Mouse (Mus musculus) heart, embryonic 10.5 days (tissue): ENCODE measurements around the gene Syne1. TPM values are rescaled to one million over a fixed set of nuclear protein-coding genes. Genes with fewer than 3 reads are reported as not detected.

Source experiments
- DNase-seq: peaks from one replicate; pipeline ENCODE4 v3.0.0-alpha.2; 2017; ENCODE audit warnings: low spot score
- H3K27ac ChIP-seq: fragments of 300-500 bp; sonication (generic); 2 replicates; pipeline ENCODE4 v1.5.1; 2016; ENCODE audit warnings: mild to moderate bottlenecking
- H3K27me3 ChIP-seq: fragments of 300-500 bp; sonication (generic); 2 replicates; pipeline ENCODE4 v1.6.1; 2016; ENCODE audit warnings: mild to moderate bottlenecking; ENCODE audit not compliant: poor library complexity, insufficient read depth, severe bottlenecking
- H3K36me3 ChIP-seq: fragments of 300-500 bp; sonication (generic); 2 replicates; pipeline ENCODE4 v1.6.1; 2016; ENCODE audit warnings: mild to moderate bottlenecking, moderate library complexity
- H3K4me1 ChIP-seq: fragments of 300-500 bp; sonication (generic); 2 replicates; pipeline ENCODE4 v1.6.1; 2016; ENCODE audit warnings: mild to moderate bottlenecking
- H3K4me3 ChIP-seq: fragments of 300-500 bp; sonication (generic); 2 replicates; pipeline ENCODE4 v1.5.1; 2016; ENCODE audit warnings: mild to moderate bottlenecking, moderate library complexity
- H3K9me3 ChIP-seq: fragments of 300-500 bp; sonication (generic); 2 replicates; pipeline ENCODE4 v1.6.1; 2016; ENCODE audit warnings: mild to moderate bottlenecking, moderate library complexity
- WGBS: fragments of 180-500 bp; shearing (Covaris S2); methylation state at CpG from one replicate; pipeline ENCODE4 v1.1.7; 2016; 5-methylcytosine and 5-hydroxymethylcytosine counted together
- polyA plus RNA-seq: library from polyadenylated mRNA; unstranded; fragments of >200 nt; fragmentation: Nextera tagmentation; extraction: Ambion mirVana; gene quantifications from 2 replicates; pipeline ENCODE4 v1.2.1, GENCODE M21; 2016

The Syne1 gene
- polyA plus RNA-seq, 1 experiment from 2014 or later: 6.8 TPM

DNA sequence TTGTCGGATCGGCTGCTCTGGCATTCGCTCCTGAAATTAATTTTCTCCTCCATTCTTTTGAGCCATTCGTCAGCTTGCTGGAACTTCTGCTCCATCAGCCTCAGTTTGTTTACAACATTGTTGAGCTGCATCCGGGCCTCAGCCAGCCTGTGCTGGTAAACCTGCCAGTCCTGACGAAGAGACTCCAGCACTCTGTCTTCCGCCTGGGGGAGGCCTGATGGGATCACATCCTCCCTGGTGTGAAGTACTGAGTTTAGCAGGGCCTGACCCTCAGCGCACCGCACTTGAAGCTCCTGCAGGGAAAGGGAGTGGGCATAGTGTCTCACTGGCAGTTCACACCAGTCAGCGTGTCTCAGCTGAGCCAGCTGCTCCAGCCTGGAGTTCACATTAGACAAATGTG is 300.6 kb downstream of the Syne1 start:
- no peak for DNase-seq
- H3K27me3 ChIP-seq: no peaks in the 10 kb centered on the region
- no peak overlapping the region for H3K4me3 ChIP-seq
- no peak overlapping the region for H3K27ac ChIP-seq
- peaks cover 10% of the 10 kb centered on the region for H3K4me1 ChIP-seq
- H3K36me3 ChIP-seq: peaks cover 38% of the 10 kb centered on the region
- no peaks in the 10 kb centered on the region for H3K9me3 ChIP-seq
- WGBS: 62% methylated on average over 10 of the region's 10 CpGs

- 79% methylated on average over 4 of the region's 4 CpGs for WGBS
- no peaks in the 10 kb centered on the region for H3K9me3 ChIP-seq
- no peaks in the 10 kb centered on the region for H3K27me3 ChIP-seq
- peaks cover 23% of the 10 kb centered on the region for H3K36me3 ChIP-seq
- DNase-seq: no peak
- no peak overlapping the region for H3K4me3 ChIP-seq
- H3K4me1 ChIP-seq: no peaks in the 10 kb centered on the region
- no peak overlapping the region for H3K27ac ChIP-seq
Measured at GRCm38 (mm10) chr10:5239680-5240079, 311.6 kb downstream of the Syne1 start.

GRCm38 (mm10) chr10:5236926-5237325 is 314.4 kb downstream of the Syne1 start:
- Histone ChIP-seq H3K36me3 (peaks cover 20% of the 10 kb centered on the region), H3K27ac (no peak overlapping the region), H3K4me1 (no peaks in the 10 kb centered on the region), H3K4me3 (no peak overlapping the region), H3K27me3 (no peaks in the 10 kb centered on the region), H3K9me3 (no peaks in the 10 kb centered on the region)
- WGBS: 61% methylated on average over 4 of the region's 4 CpGs
- no peak for DNase-seq

- H3K36me3 ChIP-seq: peaks cover 24% of the 10 kb centered on the region
- no peaks in the 10 kb centered on the region for H3K9me3 ChIP-seq
- WGBS: 80% methylated on average over 3 of the region's 3 CpGs
- DNase-seq: no peak
- no peak overlapping the region for H3K27ac ChIP-seq
- no peaks in the 10 kb centered on the region for H3K4me1 ChIP-seq
- H3K27me3 ChIP-seq: no peaks in the 10 kb centered on the region
- no peak overlapping the region for H3K4me3 ChIP-seq
Measured at GRCm38 (mm10) chr10:5236171-5236570, 315.1 kb downstream of the Syne1 start.

- no peaks in the 10 kb centered on the region for H3K9me3 ChIP-seq
- peaks cover 21% of the 10 kb centered on the region for H3K36me3 ChIP-seq
- 73% methylated on average over 9 of the region's 9 CpGs for WGBS
- H3K27ac ChIP-seq: no peak overlapping the region; the same call in 1 of the 2 replicates
- DNase-seq: no peak
- H3K4me3 ChIP-seq: no peak overlapping the region
- no peaks in the 10 kb centered on the region for H3K4me1 ChIP-seq
- H3K27me3 ChIP-seq: no peaks in the 10 kb centered on the region
Measured at GRCm38 (mm10) chr10:5234721-5235501, 316.4 kb downstream of the Syne1 start.

DNA sequence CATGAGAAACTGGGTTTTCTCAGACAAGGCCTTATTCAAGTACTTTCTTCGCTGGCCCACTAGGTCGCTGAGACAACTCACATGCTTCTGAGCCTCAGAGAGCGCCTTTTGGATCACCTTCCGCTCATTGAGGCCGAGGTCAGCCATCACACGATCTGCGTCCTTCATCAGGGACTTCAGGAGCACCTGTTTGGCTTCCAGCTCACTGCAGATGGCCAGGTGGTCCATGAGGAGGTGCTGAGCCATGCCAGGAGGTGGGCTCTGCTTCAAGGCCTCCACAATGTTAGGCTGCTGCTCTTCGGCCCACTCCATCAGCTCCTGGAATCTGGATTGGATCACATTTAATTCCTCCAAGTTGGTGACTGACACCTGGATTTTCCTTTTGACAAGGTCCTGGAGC is 322.2 kb downstream of the Syne1 start:
- Histone ChIP-seq H3K4me3 (no peak overlapping the region), H3K27ac (no peak overlapping the region), H3K4me1 (no peaks in the 10 kb centered on the region), H3K36me3 (peaks cover 36% of the 10 kb centered on the region), H3K9me3 (no peaks in the 10 kb centered on the region), H3K27me3 (no peaks in the 10 kb centered on the region)
- WGBS: 88% methylated on average over 8 of the region's 8 CpGs
- DNase-seq: no peak

DNA sequence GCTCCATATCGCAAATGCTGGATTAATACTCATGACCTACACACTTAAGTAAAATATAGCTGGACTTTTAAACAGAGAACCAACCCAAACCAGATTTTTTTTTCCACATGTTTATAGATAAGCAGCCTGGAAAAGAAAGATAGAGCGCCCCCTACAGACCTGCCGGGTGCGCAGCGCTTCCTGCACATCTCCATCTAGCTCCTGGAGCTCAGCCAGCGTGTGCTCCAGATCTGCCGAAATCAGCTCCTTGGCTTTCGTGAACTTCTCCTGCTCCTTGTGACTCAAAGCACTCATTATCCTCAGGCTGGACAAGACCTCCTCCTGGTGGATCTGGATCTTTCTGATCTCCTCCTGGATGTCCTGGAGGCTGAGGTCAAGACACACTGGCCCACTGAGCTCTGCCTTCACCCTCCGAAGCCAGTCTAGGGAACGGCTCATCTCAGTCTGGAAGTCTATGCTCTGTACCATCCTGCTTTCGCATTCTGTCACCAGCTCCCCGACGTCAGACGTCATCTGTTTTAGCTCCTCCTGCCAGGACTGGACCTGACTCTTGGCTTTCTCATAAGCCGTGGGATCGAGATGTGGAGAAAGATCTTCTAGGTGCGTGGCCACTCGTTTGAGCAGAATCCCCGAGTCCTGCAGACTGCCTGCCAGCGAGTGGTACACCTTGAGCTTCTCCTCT is 323.7 kb downstream of the Syne1 start:
- no peak for DNase-seq

GRCm38 (mm10) chr10:5215943-5216342 is 335.3 kb downstream of the Syne1 start:
- Histone ChIP-seq H3K4me1 (no peaks in the 10 kb centered on the region), H3K4me3 (no peak overlapping the region), H3K36me3 (peaks cover 31% of the 10 kb centered on the region), H3K27ac (no peak overlapping the region), H3K27me3 (no peaks in the 10 kb centered on the region), H3K9me3 (no peaks in the 10 kb centered on the region)
- no peak for DNase-seq
- WGBS: 58% methylated on average over 1 of the region's 1 CpGs

More for the DNA sequence above, 323.7 kb downstream of the Syne1 start:
- Histone ChIP-seq H3K9me3 (no peaks in the 10 kb centered on the region), H3K4me1 (no peaks in the 10 kb centered on the region), H3K27me3 (no peaks in the 10 kb centered on the region), H3K36me3 (peaks cover 33% of the 10 kb centered on the region), H3K4me3 (no peak overlapping the region), H3K27ac (no peak overlapping the region)
- WGBS: 75% methylated on average over 20 of the region's 20 CpGs

- no peaks in the 10 kb centered on the region for H3K27me3 ChIP-seq
- WGBS: 24% methylated on average over 7 of the region's 7 CpGs
- H3K27ac ChIP-seq: peak overlapping the region; percentile 52
- no peaks in the 10 kb centered on the region for H3K9me3 ChIP-seq
- H3K4me1 ChIP-seq: no peaks in the 10 kb centered on the region; the same call in 1 of the 2 replicates
- H3K4me3 ChIP-seq: no peak overlapping the region
- DNase-seq: peak; percentile 82
- H3K36me3 ChIP-seq: peaks cover 14% of the 10 kb centered on the region; the same call in 1 of the 2 replicates
Measured at GRCm38 (mm10) chr10:5207905-5208641, 343.2 kb downstream of the Syne1 start.

DNA sequence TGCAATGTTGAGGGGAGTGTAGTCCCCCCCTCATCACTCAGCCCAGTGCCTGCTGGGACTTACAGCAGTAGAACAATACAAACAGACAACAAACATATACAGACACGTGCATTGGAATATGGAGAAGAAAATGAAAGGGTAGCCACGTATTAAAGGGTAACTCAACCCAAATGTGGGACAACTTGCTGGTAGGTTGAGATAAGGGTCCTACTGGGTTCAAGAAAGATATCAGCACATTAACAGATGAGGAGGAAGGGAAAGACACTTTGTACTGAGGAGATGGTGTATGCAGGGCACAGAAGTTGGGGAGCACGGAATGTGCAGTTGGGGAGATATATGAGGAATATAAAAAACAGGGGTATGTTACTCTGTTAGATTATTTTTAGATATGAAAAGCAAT is 345.3 kb downstream of the Syne1 start:
- Histone ChIP-seq H3K27me3 (no peaks in the 10 kb centered on the region), H3K9me3 (no peaks in the 10 kb centered on the region), H3K36me3 (peaks cover 26% of the 10 kb centered on the region; the same call in 1 of the 2 replicates), H3K4me1 (no peaks in the 10 kb centered on the region; the same call in 1 of the 2 replicates), H3K4me3 (no peak overlapping the region), H3K27ac (no peak overlapping the region)
- WGBS: 78% methylated on average over 3 of the region's 3 CpGs
- peak; percentile 36 for DNase-seq

GRCm38 (mm10) chr10:5205570-5205969 is 345.7 kb downstream of the Syne1 start:
- Histone ChIP-seq H3K27ac (no peak overlapping the region), H3K36me3 (peaks cover 26% of the 10 kb centered on the region; the same call in 1 of the 2 replicates), H3K9me3 (no peaks in the 10 kb centered on the region), H3K4me3 (no peak overlapping the region), H3K27me3 (no peaks in the 10 kb centered on the region), H3K4me1 (no peaks in the 10 kb centered on the region; the same call in 1 of the 2 replicates)
- 79% methylated on average over 5 of the region's 5 CpGs for WGBS
- DNase-seq: peak; percentile 67

DNA sequence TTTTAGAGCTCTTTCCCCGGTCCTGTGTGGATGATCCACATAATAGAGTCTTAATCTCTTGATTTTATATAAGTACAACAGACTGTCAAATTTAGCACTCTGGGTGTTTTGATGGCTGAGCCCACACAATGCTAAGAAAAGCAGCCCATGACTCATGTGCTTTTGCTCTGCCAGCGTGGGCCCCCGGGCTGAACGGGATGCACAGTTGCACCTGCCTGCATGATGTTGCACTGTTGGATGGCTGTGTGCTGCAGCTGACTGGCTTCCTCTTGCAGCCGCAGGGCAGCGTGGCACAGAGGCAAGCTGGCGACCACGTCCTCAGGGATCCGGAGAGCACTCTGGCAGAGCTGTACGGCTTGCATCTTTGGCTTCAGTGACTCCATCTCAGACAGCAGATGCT is 347.4 kb downstream of the Syne1 start:
- no peak overlapping the region for H3K4me3 ChIP-seq
- peak; percentile 58 for DNase-seq
- H3K9me3 ChIP-seq: no peaks in the 10 kb centered on the region
- H3K27ac ChIP-seq: no peak overlapping the region
- H3K36me3 ChIP-seq: peaks cover 21% of the 10 kb centered on the region; the same call in 1 of the 2 replicates
- H3K4me1 ChIP-seq: no peaks in the 10 kb centered on the region; the same call in 1 of the 2 replicates
- 82% methylated on average over 10 of the region's 10 CpGs for WGBS
- no peaks in the 10 kb centered on the region for H3K27me3 ChIP-seq
